Mouse (Mus musculus): ENCODE measurements around the gene Adk.

- TF ChIP-seq CTCF (IDR thresholded peaks at IDR 0.05; ENCODE audit: low read depth, low read length) = no peak
- no peak for TF ChIP-seq POLR2A (IDR thresholded peaks at IDR 0.05; ENCODE audit: borderline replicate concordance, low read depth, low read length)
These were observed 307.6 kb downstream of the Adk start for GRCm38 (mm10) chr14:21359896-21360525.

Data from bone marrow macrophage, adult 2 months (primary cell).